Comparison of ENCODE assay signal across 8 mouse cellular contexts in the genomic region with DNA sequence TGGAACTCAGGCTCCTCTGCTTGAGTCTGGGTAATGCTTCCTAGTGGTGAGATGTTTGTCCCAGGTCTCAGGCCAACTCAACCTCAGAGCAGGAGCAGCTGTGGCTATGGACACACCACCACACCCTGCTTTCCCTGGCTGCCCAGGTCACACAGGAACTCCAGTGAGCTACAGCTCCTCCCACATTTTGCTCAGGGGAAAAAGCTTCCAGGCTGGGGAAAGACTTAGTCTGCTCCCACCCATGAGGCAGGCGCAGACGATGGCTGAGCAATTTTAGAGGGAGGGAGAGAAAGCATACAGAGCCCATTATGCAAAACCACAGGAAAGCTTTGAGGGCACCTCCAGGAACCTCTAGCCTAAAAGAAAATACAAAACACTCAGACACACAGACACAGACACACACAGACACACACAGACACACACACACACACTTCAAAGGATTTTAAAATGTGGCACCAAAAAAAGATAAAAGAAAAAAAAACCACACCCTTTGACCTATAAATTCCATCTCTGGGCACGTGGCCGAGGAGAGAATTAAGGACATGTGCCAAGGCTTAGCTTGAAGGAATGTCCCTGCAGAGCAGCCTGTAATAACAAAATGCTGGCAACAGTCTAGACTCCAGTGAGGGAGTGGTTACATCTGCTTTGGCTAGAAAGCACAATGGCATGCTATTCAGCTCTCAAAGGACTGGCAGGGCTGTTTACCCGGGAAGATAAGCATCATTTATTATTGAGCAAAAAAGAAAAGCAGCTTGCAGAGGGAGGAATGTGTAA. TPM values are rescaled to one million over a fixed set of nuclear protein-coding genes. Genes with fewer than 3 reads are reported as not detected.
DNase-seq lines count a peak whose midpoint lies in the region; TF ChIP-seq lines count a peak whose summit lies in the region.

No protein-coding gene starts in this region.

- H3K4me3 ChIP-seq in layer of hippocampus, adult 2 months: no peak overlapping the region

- intact Hi-C loops in left cerebral cortex, postnatal 36 days (cut with DNase I): loop anchor here (5.0 kb wide), 2 partner anchors 438 to 628 kb away; a partner anchor contains a TSS

- H3K27ac ChIP-seq in layer of hippocampus, adult 2 months: peak overlapping the region; percentile 72

- TF ChIP-seq CTCF in layer of hippocampus, adult 2 months (conservative IDR thresholded peaks at IDR 0.05): no peak

- no peak for DNase-seq in layer of hippocampus, adult 2 months (ENCODE audit: low spot score in 2 of 2)
- no peak for DNase-seq in layer of hippocampus, postnatal 10 days (ENCODE audit: low spot score in 2 of 2)
- peak; percentile 71 for DNase-seq in embryo, embryonic 10.5 days (ENCODE audit: low spot score)
- peak; percentile 74 for DNase-seq in heart, adult 8-10 months (ENCODE audit: low spot score)
- peak; percentile 83 for DNase-seq in kidney, adult 11 months
- DNase-seq in lung, postnatal 14 days: peak; percentile 82
- DNase-seq in testis, postnatal 14 days (ENCODE audit: low spot score): peak; percentile 73
- no peak for DNase-seq in left cerebral cortex, postnatal 36 days (ENCODE audit: low spot score in 2 of 2)

RNA-seq across cellular contexts. Expression of a gene that starts 22.6 kb away (rescaled TPM):
- total RNA-seq in layer of hippocampus, adult 2 months (2021): 10 to 100 TPM; 48.6 to 51.1 TPM
- total RNA-seq in layer of hippocampus, postnatal 10 days (2021): 10 to 100 TPM; 38.8 to 47.5 TPM
- total RNA-seq in heart, adult 8-10 months (2022): 10 to 100 TPM; 29.0 to 36.3 (median 32.2) TPM
- 10 to 100 TPM; 38.7 to 49.6 TPM for total RNA-seq in left cerebral cortex, postnatal 36 days (2021)

RNA-seq across cellular contexts. Expression of a gene that starts 26.1 kb away (rescaled TPM):
- 1 to 10 TPM; 5.7 to 7.4 TPM for total RNA-seq in layer of hippocampus, adult 2 months (2021)
- 1 to 10 TPM; 9.7 TPM for total RNA-seq in layer of hippocampus, postnatal 10 days (2021)
- total RNA-seq in heart, adult 8-10 months (2022): 1 to 10 TPM; 4.7 to 6.7 (median 5.6) TPM
- total RNA-seq in left cerebral cortex, postnatal 36 days (2021): 1 to 10 TPM; 3.8 to 4.2 TPM

RNA-seq across cellular contexts. Expression of a gene that starts 49.8 kb away (rescaled TPM):
- 100 to 1,000 TPM; 160 to 165 TPM for total RNA-seq in layer of hippocampus, adult 2 months (2021)
- 100 to 1,000 TPM; 308 to 330 TPM for total RNA-seq in layer of hippocampus, postnatal 10 days (2021)
- 10 to 100 TPM; 13.7 to 14.8 (median 14.2) TPM for total RNA-seq in heart, adult 8-10 months (2022)
- 100 to 1,000 TPM; 181 to 221 TPM for total RNA-seq in left cerebral cortex, postnatal 36 days (2021)

Comparison
In these comparisons a context has a peak if more than half of its experiments do, and no peak if none do; other contexts are left out.
1. DNase-seq: peak in embryo, embryonic 10.5 days (single experiment), heart, adult 8-10 months (single experiment), kidney, adult 11 months (single experiment), lung, postnatal 14 days (single experiment) and testis, postnatal 14 days (single experiment); none in layer of hippocampus, adult 2 months (0 of 2), layer of hippocampus, postnatal 10 days (0 of 2) and left cerebral cortex, postnatal 36 days (0 of 2).
2. RNA of a gene that starts 49.8 kb away (total RNA-seq): 308 to 330 TPM in layer of hippocampus, postnatal 10 days, 181 to 221 TPM in left cerebral cortex, postnatal 36 days and 160 to 165 TPM in layer of hippocampus, adult 2 months; 13.7 to 14.8 TPM in heart, adult 8-10 months; every median in the first group is over 10 times any median in the second.